Mouse (Mus musculus): ENCODE results near the gene Zkscan17.

GRCm38 (mm10) chr11:59541324-59541723 lies 14.8 kb upstream of the Zkscan17 start, which contains the start of gene Nlrp3:
- TF ChIP-seq CTCF (conservative IDR thresholded peaks at IDR 0.05 in 1 of 2, IDR thresholded peaks at IDR 0.05 in 1 of 2; ENCODE audit: low read depth in 2 of 2, low read length in 2 of 2) (no peak), POLR2A (IDR thresholded peaks at IDR 0.05; ENCODE audit: low read depth, low read length) (no peak), ELF1 (IDR thresholded peaks at IDR 0.05; ENCODE audit: low read depth, low read length) (no peak), CHD2 (IDR thresholded peaks at IDR 0.05; ENCODE audit: low read length) (no peak), ZC3H11A (IDR thresholded peaks at IDR 0.05; ENCODE audit: low read depth, low read length) (no peak), RAD21 (IDR thresholded peaks at IDR 0.05; ENCODE audit: low read depth, low read length) (no peak), MEF2A (IDR thresholded peaks at IDR 0.05; ENCODE audit: borderline replicate concordance, low read depth, low read length) (no peak), EP300 (IDR thresholded peaks at IDR 0.05; ENCODE audit: low read length) (no peak), SIN3A (IDR thresholded peaks at IDR 0.05; ENCODE audit: low read length) (no peak), POLR2AphosphoS2 (IDR thresholded peaks at IDR 0.05; ENCODE audit: low read depth, low read length) (no peak), JUND (conservative IDR thresholded peaks at IDR 0.05; ENCODE audit: low read depth, low read length) (no peak), IRF4 (IDR thresholded peaks at IDR 0.05; ENCODE audit: low read depth, low read length) (no peak)
